Mouse (Mus musculus): ENCODE data around the gene Hs3st5. TPM values are rescaled to one million over a fixed set of nuclear protein-coding genes. Genes with fewer than 3 reads are reported as not detected.

The Hs3st5 gene
- polyA plus RNA-seq, 1 experiment from 2014 or later: 2.2 TPM

- 76% methylated on average over 4 of the region's 4 CpGs for WGBS
- H3K9ac ChIP-seq (ENCODE audit: low read length): no peak overlapping the region
- H3K36me3 ChIP-seq (ENCODE audit: control insufficient read depth, insufficient read depth, low read length): no peaks in the 10 kb centered on the region
- no peak for DNase-seq (ENCODE audit: low spot score, missing footprints)
- ATAC-seq (ENCODE audit: low FRiP score): no peak
- no peak overlapping the region for H3K27ac ChIP-seq (ENCODE audit: low read depth, low read length)
- no peak overlapping the region for H3K4me3 ChIP-seq (ENCODE audit: low read depth, low read length)
- no peak overlapping the region for H3K4me2 ChIP-seq
- H3K4me1 ChIP-seq (ENCODE audit: control insufficient read depth, insufficient read depth, low read length): no peaks in the 10 kb centered on the region
- no peaks in the 10 kb centered on the region for H3K27me3 ChIP-seq (ENCODE audit: control insufficient read depth, insufficient read depth, low read length)
- H3K9me3 ChIP-seq (ENCODE audit: control insufficient read depth, low read length): no peaks in the 10 kb centered on the region
Measured at GRCm38 (mm10) chr10:36805265-36805664, 298.7 kb downstream of the Hs3st5 start.

GRCm38 (mm10) chr10:36805788-36806187, 299.2 kb downstream of the Hs3st5 start:
- Histone ChIP-seq H3K9me3 (ENCODE audit: control insufficient read depth, low read length) (no peaks in the 10 kb centered on the region), H3K27ac (ENCODE audit: low read depth, low read length) (no peak overlapping the region), H3K4me3 (ENCODE audit: low read depth, low read length) (no peak overlapping the region), H3K9ac (ENCODE audit: low read length) (no peak overlapping the region), H3K4me1 (ENCODE audit: control insufficient read depth, insufficient read depth, low read length) (no peaks in the 10 kb centered on the region), H3K36me3 (ENCODE audit: control insufficient read depth, insufficient read depth, low read length) (no peaks in the 10 kb centered on the region), H3K4me2 (no peak overlapping the region), H3K27me3 (ENCODE audit: control insufficient read depth, insufficient read depth, low read length) (no peaks in the 10 kb centered on the region)
- DNase-seq (ENCODE audit: low spot score, missing footprints): no peak
- 88% methylated on average over 5 of the region's 5 CpGs for WGBS
- ATAC-seq (ENCODE audit: low FRiP score): no peak

- DNase-seq (ENCODE audit: low spot score, missing footprints) (no peak), ATAC-seq (ENCODE audit: low FRiP score) (no peak)
- Histone ChIP-seq H3K9me3 (ENCODE audit: control insufficient read depth, low read length) (no peaks in the 10 kb centered on the region), H3K4me1 (ENCODE audit: control insufficient read depth, insufficient read depth, low read length) (no peaks in the 10 kb centered on the region), H3K4me3 (ENCODE audit: low read depth, low read length) (no peak overlapping the region), H3K36me3 (ENCODE audit: control insufficient read depth, insufficient read depth, low read length) (no peaks in the 10 kb centered on the region), H3K9ac (ENCODE audit: low read length) (no peak overlapping the region), H3K27me3 (ENCODE audit: control insufficient read depth, insufficient read depth, low read length) (no peaks in the 10 kb centered on the region), H3K27ac (ENCODE audit: low read depth, low read length) (no peak overlapping the region), H3K4me2 (no peak overlapping the region)
- WGBS: 60% methylated on average over 5 of the region's 5 CpGs
Measured at GRCm38 (mm10) chr10:36807007-36807406, 300.4 kb downstream of the Hs3st5 start.

GRCm38 (mm10) chr10:36818867-36819266, 312.3 kb downstream of the Hs3st5 start:
- Histone ChIP-seq H3K9ac (ENCODE audit: low read length) (no peak overlapping the region), H3K27me3 (ENCODE audit: control insufficient read depth, insufficient read depth, low read length) (no peaks in the 10 kb centered on the region), H3K9me3 (ENCODE audit: control insufficient read depth, low read length) (no peaks in the 10 kb centered on the region), H3K36me3 (ENCODE audit: control insufficient read depth, insufficient read depth, low read length) (no peaks in the 10 kb centered on the region), H3K27ac (ENCODE audit: low read depth, low read length) (no peak overlapping the region), H3K4me1 (ENCODE audit: control insufficient read depth, insufficient read depth, low read length) (no peaks in the 10 kb centered on the region), H3K4me2 (no peak overlapping the region), H3K4me3 (ENCODE audit: low read depth, low read length) (no peak overlapping the region)
- no peak for DNase-seq (ENCODE audit: low spot score, missing footprints)
- no peak for ATAC-seq (ENCODE audit: low FRiP score)

GRCm38 (mm10) chr10:36829079-36829478, 322.5 kb downstream of the Hs3st5 start:
- 82% methylated on average over 3 of the region's 3 CpGs for WGBS
- Histone ChIP-seq H3K9me3 (ENCODE audit: control insufficient read depth, low read length) (no peaks in the 10 kb centered on the region), H3K27ac (ENCODE audit: low read depth, low read length) (no peak overlapping the region), H3K4me2 (no peak overlapping the region), H3K4me1 (ENCODE audit: control insufficient read depth, insufficient read depth, low read length) (no peaks in the 10 kb centered on the region), H3K36me3 (ENCODE audit: control insufficient read depth, insufficient read depth, low read length) (no peaks in the 10 kb centered on the region), H3K27me3 (ENCODE audit: control insufficient read depth, insufficient read depth, low read length) (no peaks in the 10 kb centered on the region), H3K4me3 (ENCODE audit: low read depth, low read length) (no peak overlapping the region), H3K9ac (ENCODE audit: low read length) (no peak overlapping the region)
- no peak for ATAC-seq (ENCODE audit: low FRiP score)
- DNase-seq (ENCODE audit: low spot score, missing footprints): no peak

GRCm38 (mm10) chr10:36832204-36832603, 325.6 kb downstream of the Hs3st5 start:
- no peaks in the 10 kb centered on the region for H3K4me1 ChIP-seq (ENCODE audit: control insufficient read depth, insufficient read depth, low read length)
- ATAC-seq (ENCODE audit: low FRiP score) (no peak), DNase-seq (ENCODE audit: low spot score, missing footprints) (no peak)
- H3K9me3 ChIP-seq (ENCODE audit: control insufficient read depth, low read length): no peaks in the 10 kb centered on the region
- no peaks in the 10 kb centered on the region for H3K27me3 ChIP-seq (ENCODE audit: control insufficient read depth, insufficient read depth, low read length)
- no peak overlapping the region for H3K9ac ChIP-seq (ENCODE audit: low read length)
- whole genome bisulfite sequencing: 83% methylated on average over 3 of the region's 3 CpGs
- H3K27ac ChIP-seq (ENCODE audit: low read depth, low read length): no peak overlapping the region
- H3K36me3 ChIP-seq (ENCODE audit: control insufficient read depth, insufficient read depth, low read length): no peaks in the 10 kb centered on the region
- no peak overlapping the region for H3K4me2 ChIP-seq
- H3K4me3 ChIP-seq (ENCODE audit: low read depth, low read length): no peak overlapping the region

GRCm38 (mm10) chr10:36834224-36834623, 327.6 kb downstream of the Hs3st5 start:
- no peaks in the 10 kb centered on the region for H3K36me3 ChIP-seq (ENCODE audit: control insufficient read depth, insufficient read depth, low read length)
- no peak for ATAC-seq (ENCODE audit: low FRiP score)
- no peak overlapping the region for H3K27ac ChIP-seq (ENCODE audit: low read depth, low read length)
- H3K4me1 ChIP-seq (ENCODE audit: control insufficient read depth, insufficient read depth, low read length): no peaks in the 10 kb centered on the region
- WGBS: 14% methylated on average over 5 of the region's 5 CpGs
- H3K27me3 ChIP-seq (ENCODE audit: control insufficient read depth, insufficient read depth, low read length): no peaks in the 10 kb centered on the region
- no peak for DNase-seq (ENCODE audit: low spot score, missing footprints)
- H3K9me3 ChIP-seq (ENCODE audit: control insufficient read depth, low read length): no peaks in the 10 kb centered on the region
- H3K9ac ChIP-seq (ENCODE audit: low read length): no peak overlapping the region
- H3K4me3 ChIP-seq (ENCODE audit: low read depth, low read length): no peak overlapping the region
- no peak overlapping the region for H3K4me2 ChIP-seq

GRCm38 (mm10) chr10:36835836-36836516, 329.4 kb downstream of the Hs3st5 start:
- 92% methylated on average over 5 of the region's 5 CpGs for WGBS
- no peaks in the 10 kb centered on the region for H3K4me1 ChIP-seq (ENCODE audit: control insufficient read depth, insufficient read depth, low read length)

GRCm38 (mm10) chr10:36850231-36850630, 343.6 kb downstream of the Hs3st5 start:
- Histone ChIP-seq H3K4me2 (no peak overlapping the region), H3K4me1 (ENCODE audit: control insufficient read depth, insufficient read depth, low read length) (no peaks in the 10 kb centered on the region), H3K9me3 (ENCODE audit: control insufficient read depth, low read length) (no peaks in the 10 kb centered on the region), H3K36me3 (ENCODE audit: control insufficient read depth, insufficient read depth, low read length) (no peaks in the 10 kb centered on the region), H3K9ac (ENCODE audit: low read length) (no peak overlapping the region), H3K27me3 (ENCODE audit: control insufficient read depth, insufficient read depth, low read length) (no peaks in the 10 kb centered on the region), H3K4me3 (ENCODE audit: low read depth, low read length) (no peak overlapping the region), H3K27ac (ENCODE audit: low read depth, low read length) (no peak overlapping the region)
- DNase-seq (ENCODE audit: low spot score, missing footprints) (no peak), ATAC-seq (ENCODE audit: low FRiP score) (no peak)
- 89% methylated on average over 3 of the region's 3 CpGs for WGBS

More at GRCm38 (mm10) chr10:36835836-36836516, 329.4 kb downstream of the Hs3st5 start:
- H3K4me2 ChIP-seq: no peak overlapping the region
- no peaks in the 10 kb centered on the region for H3K36me3 ChIP-seq (ENCODE audit: control insufficient read depth, insufficient read depth, low read length)
- DNase-seq (ENCODE audit: low spot score, missing footprints) (no peak), ATAC-seq (ENCODE audit: low FRiP score) (no peak)
- no peak overlapping the region for H3K9ac ChIP-seq (ENCODE audit: low read length)
- H3K27me3 ChIP-seq (ENCODE audit: control insufficient read depth, insufficient read depth, low read length): no peaks in the 10 kb centered on the region
- no peak overlapping the region for H3K4me3 ChIP-seq (ENCODE audit: low read depth, low read length)
- no peaks in the 10 kb centered on the region for H3K9me3 ChIP-seq (ENCODE audit: control insufficient read depth, low read length)
- no peak overlapping the region for H3K27ac ChIP-seq (ENCODE audit: low read depth, low read length)

Data from midbrain, embryonic 11.5 days (tissue).